Mouse (Mus musculus) heart, adult 2 months (tissue): ENCODE results near the gene Gm8439.

Experiments
- CTCF ChIP-seq: fragments of 200-600 bp; IDR thresholded peaks from 2 replicates; pipeline ENCODE4 v1.8.1; 2022; ENCODE audit warnings: antibody characterized with exemption, mild to moderate bottlenecking, moderate library complexity
- EP300 ChIP-seq: fragments of 200-500 bp; IDR thresholded peaks from 2 replicates; pipeline ENCODE4 v1.6.1; 2011; ENCODE audit warnings: low read depth, low read length, control low read depth; ENCODE audit not compliant: insufficient read depth
- POLR2A ChIP-seq: fragments of 200-500 bp; IDR thresholded peaks from 2 replicates; pipeline ENCODE4 v1.6.1; 2011; ENCODE audit warnings: mild to moderate bottlenecking, low read depth, low read length, control low read depth; ENCODE audit not compliant: insufficient read depth

DNA sequence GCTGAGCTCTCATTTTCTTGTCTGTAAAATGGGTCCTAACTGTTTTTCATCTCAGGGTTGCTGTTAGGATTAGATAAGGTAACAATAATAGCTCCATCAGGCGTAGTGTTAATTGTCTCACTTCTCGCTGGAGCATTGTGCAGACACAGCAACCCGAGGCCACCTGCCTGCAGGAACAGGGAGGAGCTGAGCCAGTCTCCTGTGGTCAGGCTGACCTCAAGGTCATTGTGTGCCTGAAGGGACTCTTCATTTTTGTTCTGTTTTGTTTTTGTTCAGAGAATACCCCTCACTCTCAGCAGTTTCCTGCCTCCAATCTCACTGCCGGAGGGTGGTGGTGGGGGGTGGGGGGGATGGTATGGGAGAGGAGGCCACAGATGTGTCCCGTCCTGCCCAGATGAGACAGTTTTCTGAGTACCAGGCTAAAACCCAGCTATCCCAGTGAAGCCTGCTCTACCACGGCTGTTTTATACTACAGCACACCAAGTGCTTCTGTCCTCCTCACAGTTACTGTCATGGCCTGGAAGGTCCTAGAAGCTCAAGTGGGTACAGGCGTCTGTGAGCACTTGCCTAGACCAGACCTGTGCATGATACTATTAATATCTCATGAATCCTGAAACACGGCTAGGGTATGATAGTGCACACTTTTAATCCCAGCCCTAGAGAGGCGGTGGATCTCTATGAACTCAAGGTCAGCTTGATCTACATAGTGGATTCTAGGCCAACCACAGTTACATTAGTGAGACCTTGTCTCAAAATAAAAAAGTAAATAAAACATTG is 23.9 kb downstream of the Gm8439 start:
- TF ChIP-seq POLR2A (no peak), CTCF (no peak), EP300 (peak; percentile 80)
